ENCODE assay signal across 6 mouse cellular contexts in genomic region chr7:135699351-135699750, GRCm38 (mm10). TPM values are rescaled to one million over a fixed set of nuclear protein-coding genes. Genes with fewer than 3 reads are reported as not detected.
DNase-seq lines count a peak whose midpoint lies in the region; ATAC-seq and TF ChIP-seq lines count a peak whose summit lies in the region.
"Not testable (repeated sequence)": the region's sequence is repeated elsewhere in the genome, so short reads cannot be mapped to it uniquely, and the experiment has no call there.

No protein-coding gene starts in this region.

- DNase-seq in heart, embryonic 10.5 days (ENCODE audit: low spot score) = peak; percentile 64
- peak; percentile 24 for DNase-seq in heart, postnatal 0 days (ENCODE audit: low spot score)

- 78% methylated on average over 6 of the region's 6 CpGs for WGBS in heart, embryonic 10.5 days
- 36% methylated on average over 6 of the region's 6 CpGs for WGBS in heart, postnatal 0 days
- 47% methylated on average over 6 of the region's 6 CpGs for WGBS in lung, embryonic 15.5 days
- 66% methylated on average over 6 of the region's 6 CpGs for WGBS in stomach, embryonic 15.5 days

- TF ChIP-seq CTCF in bone marrow macrophage, adult 2 months (IDR thresholded peaks at IDR 0.05; ENCODE audit: low read depth, low read length); heart, postnatal 0 days (IDR thresholded peaks at IDR 0.05; ENCODE audit: low read depth): not testable (repeated sequence)

- not testable (repeated sequence) for H3K27me3 ChIP-seq in heart, embryonic 10.5 days (ENCODE audit: insufficient read depth, poor library complexity, severe bottlenecking); heart, postnatal 0 days (ENCODE audit: control insufficient read depth, insufficient read depth, low read length); lung, embryonic 15.5 days; myocyte (ENCODE audit: control insufficient read depth, insufficient read depth, insufficient read length); stomach, embryonic 15.5 days (replicated peaks)

- H3ac ChIP-seq in myocyte (ENCODE audit: control insufficient read depth, insufficient read length) = not testable (repeated sequence)

- H3K4me1 ChIP-seq in bone marrow macrophage, adult 2 months (ENCODE audit: control insufficient read depth, insufficient read depth, low read length) = peaks cover 10% of the 10 kb centered on the region
- not testable (repeated sequence) for H3K4me1 ChIP-seq in heart, embryonic 10.5 days; stomach, embryonic 15.5 days
- peaks cover 27% of the 10 kb centered on the region for H3K4me1 ChIP-seq in heart, postnatal 0 days (ENCODE audit: control insufficient read depth, insufficient read depth)
- H3K4me1 ChIP-seq in lung, embryonic 15.5 days = peaks cover 20% of the 10 kb centered on the region

- H3K79me2 ChIP-seq in myocyte (ENCODE audit: control insufficient read depth, insufficient read depth) = peaks cover 34% of the 10 kb centered on the region

- H3K4me2 ChIP-seq in heart, postnatal 0 days (ENCODE audit: low read depth, low read length); lung, embryonic 15.5 days; stomach, embryonic 15.5 days: not testable (repeated sequence)
- H3K4me2 ChIP-seq in myocyte (ENCODE audit: low read depth) = peak overlapping the region; percentile 19

- not testable (repeated sequence) for H3K9ac ChIP-seq in heart, postnatal 0 days (replicated peaks; ENCODE audit: low read depth, low read length); lung, embryonic 15.5 days; stomach, embryonic 15.5 days

- not testable (repeated sequence) for TF ChIP-seq POLR2A in bone marrow macrophage, adult 2 months (IDR thresholded peaks at IDR 0.05; ENCODE audit: borderline replicate concordance, low read depth, low read length); myocyte (IDR thresholded peaks at IDR 0.05; ENCODE audit: insufficient read length, low read depth)

- ATAC-seq in heart, postnatal 0 days (ENCODE audit: insufficient read depth, low read depth); stomach, embryonic 15.5 days (ENCODE audit: insufficient read depth, low FRiP score, low read depth): not testable (repeated sequence)
- ATAC-seq in lung, embryonic 15.5 days (ENCODE audit: borderline replicate concordance, extremely low read depth, low FRiP score, low TSS enrichment) = peak; percentile 59; the same call in 1 of the 2 replicates

- not testable (repeated sequence) for H3K4me3 ChIP-seq in bone marrow macrophage, adult 2 months (ENCODE audit: insufficient read depth, low read length); heart, embryonic 10.5 days; heart, postnatal 0 days (ENCODE audit: low read depth, low read length); lung, embryonic 15.5 days; myocyte; stomach, embryonic 15.5 days (replicated peaks)

- not testable (repeated sequence) for TF ChIP-seq EP300 in heart, postnatal 0 days (IDR thresholded peaks at IDR 0.05; ENCODE audit: low read depth)

- peak overlapping the region; percentile 16; the same call in 1 of the 2 replicates for H3K27ac ChIP-seq in bone marrow macrophage, adult 2 months (ENCODE audit: insufficient read depth, low read depth, low read length)
- H3K27ac ChIP-seq in heart, embryonic 10.5 days; heart, postnatal 0 days (ENCODE audit: low read depth): not testable (repeated sequence)
- H3K27ac ChIP-seq in lung, embryonic 15.5 days = peak overlapping the region; percentile 8
- peak overlapping the region; percentile 16; the same call in 1 of the 2 replicates for H3K27ac ChIP-seq in stomach, embryonic 15.5 days

- H3K9me3 ChIP-seq in heart, embryonic 10.5 days; heart, postnatal 0 days (replicated peaks; ENCODE audit: control insufficient read depth, low read length); lung, embryonic 15.5 days; stomach, embryonic 15.5 days: not testable (repeated sequence)

- H3K36me3 ChIP-seq in heart, embryonic 10.5 days = peaks cover 99% of the 10 kb centered on the region
- peaks cover 77% of the 10 kb centered on the region for H3K36me3 ChIP-seq in heart, postnatal 0 days (replicated peaks; ENCODE audit: control insufficient read depth, insufficient read depth, low read length)
- H3K36me3 ChIP-seq in lung, embryonic 15.5 days = peaks cover 96% of the 10 kb centered on the region
- H3K36me3 ChIP-seq in myocyte (ENCODE audit: control insufficient read depth, insufficient read depth) = peaks cover 51% of the 10 kb centered on the region
- peaks cover 62% of the 10 kb centered on the region for H3K36me3 ChIP-seq in stomach, embryonic 15.5 days

RNA-seq across cellular contexts. Expression of gene Mki67, which starts 16.8 kb away (rescaled TPM):
- 92.5 and 110 TPM in 2 replicates for polyA plus RNA-seq in bone marrow macrophage, adult 2 months (2012; ENCODE audit: insufficient read depth, insufficient read length, missing spikeins)
- 36.1 and 41.1 TPM in 2 replicates for polyA plus RNA-seq in heart, embryonic 10.5 days (2016; fragmentation: Nextera tagmentation; extraction: Ambion mirVana)
- 24.2 and 38.3 TPM in 2 replicates for total RNA-seq in heart, postnatal 0 days (2014; rRNA removed; ENCODE audit: low replicate concordance)
- polyA plus RNA-seq in heart, postnatal 0 days (2015; fragmentation: Nextera tagmentation; extraction: Ambion mirVana) = 5.7 and 8.0 TPM in 2 replicates
- 56.6 and 59.4 TPM in 2 replicates for polyA plus RNA-seq in lung, embryonic 15.5 days (2015; fragmentation: Nextera tagmentation; extraction: Ambion mirVana)
- 6.8 TPM for polyA plus RNA-seq in myocyte (2012; fragmentation: generic; extraction: Trizol)
- 47.5 and 49.7 TPM in 2 replicates for polyA plus RNA-seq in stomach, embryonic 15.5 days (2015; fragmentation: Nextera tagmentation; extraction: Ambion mirVana)
